Mouse (Mus musculus) heart, embryonic 13.5 days (tissue): ENCODE measurements at regions not wholly inside any gene's neighbourhood (a gene's known extent, or its start where the extent isn't known, plus 50 kb on each side); places are given as distances from the start of the nearest gene placed in this dataset.
"Not testable (repeated sequence)": the region's sequence is repeated elsewhere in the genome, so short reads cannot be mapped to it uniquely, and the experiment has no call there.

Experiments used
- ATAC-seq: fragments of 200-750 bp; cut with Nextera tagmentation; 2 replicates; pipeline ENCODE4 v1.8.0; 2017; ENCODE audit warnings: moderate TSS enrichment; ENCODE audit not compliant: insufficient number of reproducible peaks, low FRiP score, low TSS enrichment; ENCODE audit errors: extremely low read depth
- H3K27ac ChIP-seq: fragments of 300-500 bp; sonication (generic); replicated peaks from 2 replicates; pipeline ENCODE4 v1.5.1; 2015; ENCODE audit warnings: moderate library complexity, mild to moderate bottlenecking, inconsistent platforms
- H3K27me3 ChIP-seq: fragments of 300-500 bp; sonication (generic); replicated peaks from 2 replicates; pipeline ENCODE4 v1.6.1; 2015; ENCODE audit warnings: mild to moderate bottlenecking, inconsistent platforms
- H3K36me3 ChIP-seq: fragments of 300-500 bp; sonication (generic); 2 replicates; pipeline ENCODE4 v1.6.1; 2015; ENCODE audit warnings: mild to moderate bottlenecking, inconsistent platforms
- H3K4me1 ChIP-seq: fragments of 300-500 bp; sonication (generic); 2 replicates; pipeline ENCODE4 v1.6.1; 2015; ENCODE audit warnings: inconsistent platforms
- H3K4me2 ChIP-seq: fragments of 300-500 bp; sonication (generic); 2 replicates; pipeline ENCODE4 v1.6.1; 2015; ENCODE audit warnings: inconsistent platforms, mild to moderate bottlenecking, moderate library complexity
- H3K4me3 ChIP-seq: fragments of 300-500 bp; sonication (generic); 2 replicates; pipeline ENCODE4 v1.5.1; 2015; ENCODE audit warnings: moderate library complexity, mild to moderate bottlenecking, inconsistent platforms
- H3K9ac ChIP-seq: fragments of 300-500 bp; sonication (generic); 2 replicates; pipeline ENCODE4 v1.6.1; 2015; ENCODE audit warnings: inconsistent platforms, mild to moderate bottlenecking, moderate library complexity
- H3K9me3 ChIP-seq: fragments of 300-500 bp; sonication (generic); 2 replicates; pipeline ENCODE4 v1.6.1; 2016; ENCODE audit warnings: inconsistent platforms
- WGBS: fragments of 180-500 bp; shearing (Covaris S2); methylation state at CpG from one replicate; pipeline ENCODE4 v1.1.7; 2015; ENCODE audit warnings: mixed read lengths; 5-methylcytosine and 5-hydroxymethylcytosine counted together

- Histone ChIP-seq H3K4me2 (no peak overlapping the region), H3K4me1 (no peaks in the 10 kb centered on the region), H3K9me3 (peaks cover 34% of the 10 kb centered on the region)
These were observed 322.5 kb downstream of the Ajap1 start for GRCm38 (mm10) chr4:153160115-153160514.

DNA sequence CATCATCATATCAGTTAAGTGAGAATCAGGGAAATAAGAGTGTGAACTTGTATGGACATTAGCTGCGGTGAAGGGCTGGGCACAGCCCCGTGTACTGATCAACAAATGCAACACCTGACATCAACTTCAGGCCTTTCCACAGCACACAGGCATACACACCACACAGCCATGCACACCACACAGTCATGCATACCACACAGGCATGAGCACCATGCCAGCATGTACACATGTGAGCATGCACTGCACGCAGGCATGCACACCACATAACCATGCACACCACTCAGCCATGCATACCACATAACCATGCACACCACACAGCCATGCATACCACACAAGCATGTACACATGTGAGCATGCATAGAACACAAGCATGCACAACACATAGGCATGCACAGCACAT is 325.0 kb downstream of the Ajap1 start:
- no peak for ATAC-seq

More at GRCm38 (mm10) chr4:153160115-153160514, 322.5 kb downstream of the Ajap1 start:
- no peak overlapping the region for H3K27ac ChIP-seq
- no peak for ATAC-seq
- H3K27me3 ChIP-seq: no peaks in the 10 kb centered on the region
- WGBS: 78% methylated on average over 3 of the region's 3 CpGs
- no peak overlapping the region for H3K9ac ChIP-seq
- no peaks in the 10 kb centered on the region for H3K36me3 ChIP-seq
- H3K4me3 ChIP-seq: no peak overlapping the region

GRCm38 (mm10) chr4:153152923-153153322 is 329.7 kb downstream of the Ajap1 start:
- peak; percentile 74; the same call in 1 of the 2 replicates for ATAC-seq
- H3K27me3 ChIP-seq, H3K36me3 ChIP-seq, H3K9ac ChIP-seq, H3K4me1 ChIP-seq, H3K4me3 ChIP-seq, H3K4me2 ChIP-seq, H3K27ac ChIP-seq: not testable (repeated sequence)
- peaks cover 25% of the 10 kb centered on the region for H3K9me3 ChIP-seq

More for the DNA sequence above, 325.0 kb downstream of the Ajap1 start:
- H3K4me3 ChIP-seq: no peak overlapping the region
- no peak overlapping the region for H3K9ac ChIP-seq
- H3K4me2 ChIP-seq: no peak overlapping the region
- 89% methylated on average over 3 of the region's 3 CpGs for whole genome bisulfite sequencing
- peaks cover 26% of the 10 kb centered on the region; the same call in 1 of the 2 replicates for H3K9me3 ChIP-seq
- no peaks in the 10 kb centered on the region for H3K4me1 ChIP-seq
- no peak overlapping the region for H3K27ac ChIP-seq
- no peaks in the 10 kb centered on the region for H3K36me3 ChIP-seq
- no peaks in the 10 kb centered on the region for H3K27me3 ChIP-seq

DNA sequence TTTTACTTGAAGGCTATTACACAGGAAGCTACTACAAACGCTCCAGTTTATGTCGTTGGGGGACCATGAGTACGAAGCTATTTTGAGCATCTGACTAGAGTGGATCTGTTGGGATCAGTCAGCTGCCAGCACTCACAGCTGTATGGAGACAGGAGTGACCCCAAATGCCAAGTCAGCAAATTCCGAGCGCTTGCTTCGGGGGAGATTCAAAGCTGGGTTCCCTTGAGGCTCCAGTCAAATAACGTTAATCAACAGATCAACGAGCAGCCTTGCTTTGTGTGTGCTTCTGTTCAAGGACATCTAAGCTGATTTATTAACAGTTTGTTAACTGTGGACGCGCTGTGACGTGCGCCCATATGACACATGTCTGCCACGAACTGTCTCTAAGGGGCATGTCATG is 349.5 kb downstream of the Ajap1 start:
- Histone ChIP-seq H3K4me2 (no peak overlapping the region), H3K4me1 (no peaks in the 10 kb centered on the region), H3K4me3 (no peak overlapping the region), H3K27ac (no peak overlapping the region), H3K9me3 (peaks cover 13% of the 10 kb centered on the region; the same call in 1 of the 2 replicates), H3K9ac (no peak overlapping the region), H3K36me3 (no peaks in the 10 kb centered on the region), H3K27me3 (no peaks in the 10 kb centered on the region)
- WGBS: 84% methylated on average over 13 of the region's 13 CpGs
- ATAC-seq: no peak

DNA sequence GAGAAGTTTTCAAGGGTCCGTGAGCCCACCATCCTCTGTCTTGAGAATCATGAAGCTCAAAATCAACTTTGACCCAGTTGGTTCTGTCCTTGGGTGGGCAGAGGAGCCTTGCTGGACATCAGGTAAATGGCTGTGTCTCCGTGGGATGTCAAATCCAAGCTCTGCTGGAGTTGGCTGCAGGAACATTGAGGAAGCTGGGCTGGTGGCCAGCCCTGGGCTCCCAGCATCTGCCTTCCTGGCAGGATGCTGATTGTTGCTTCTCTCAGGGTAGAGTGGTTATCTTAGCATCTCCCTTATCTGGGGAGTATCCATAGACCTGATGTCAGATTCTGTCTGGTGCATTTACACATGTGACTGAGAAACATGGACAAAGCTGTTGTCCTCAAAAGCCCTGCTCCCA is 353.3 kb downstream of the Ajap1 start:
- WGBS: 67% methylated on average over 2 of the region's 2 CpGs
- no peak overlapping the region for H3K9ac ChIP-seq
- H3K4me1 ChIP-seq: no peaks in the 10 kb centered on the region
- no peaks in the 10 kb centered on the region for H3K36me3 ChIP-seq
- H3K9me3 ChIP-seq: peaks cover 13% of the 10 kb centered on the region; the same call in 1 of the 2 replicates
- ATAC-seq: no peak
- no peak overlapping the region for H3K27ac ChIP-seq
- no peak overlapping the region for H3K4me2 ChIP-seq
- H3K27me3 ChIP-seq: no peaks in the 10 kb centered on the region
- no peak overlapping the region for H3K4me3 ChIP-seq

GRCm38 (mm10) chr4:153128162-153128561 is 354.4 kb downstream of the Ajap1 start:
- Histone ChIP-seq H3K27ac (no peak overlapping the region), H3K4me3 (no peak overlapping the region), H3K9me3 (peaks cover 10% of the 10 kb centered on the region; the same call in 1 of the 2 replicates), H3K36me3 (no peaks in the 10 kb centered on the region), H3K9ac (no peak overlapping the region), H3K27me3 (no peaks in the 10 kb centered on the region), H3K4me2 (no peak overlapping the region), H3K4me1 (no peaks in the 10 kb centered on the region)
- no peak for ATAC-seq
- WGBS: 88% methylated on average over 12 of the region's 12 CpGs

DNA sequence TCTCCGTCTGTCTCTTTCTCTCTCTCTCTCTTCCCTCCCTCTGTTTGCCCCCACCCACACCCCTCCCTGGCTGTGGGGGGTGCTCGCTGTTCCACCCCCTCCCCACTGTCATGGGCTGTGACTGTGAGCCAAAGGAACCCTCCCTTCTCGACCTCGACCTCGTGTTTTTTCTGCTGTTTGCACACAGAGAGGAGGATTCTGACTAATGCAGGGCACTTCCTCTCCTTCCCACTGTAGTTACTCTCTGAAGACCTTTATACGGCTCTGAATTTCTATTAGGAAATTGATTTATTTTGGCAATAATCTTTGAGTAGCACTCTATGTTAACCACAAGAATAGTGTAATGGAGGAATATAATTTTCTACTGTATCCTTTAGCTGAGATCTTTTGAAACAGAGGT is 362.1 kb downstream of the Ajap1 start:
- Histone ChIP-seq H3K4me3 (no peak overlapping the region), H3K27me3 (no peaks in the 10 kb centered on the region), H3K36me3 (no peaks in the 10 kb centered on the region), H3K9ac (no peak overlapping the region), H3K4me2 (no peak overlapping the region), H3K27ac (no peak overlapping the region), H3K9me3 (no peaks in the 10 kb centered on the region; the same call in 1 of the 2 replicates), H3K4me1 (no peaks in the 10 kb centered on the region)
- WGBS: 45% methylated on average over 6 of the region's 6 CpGs
- ATAC-seq: no peak

DNA sequence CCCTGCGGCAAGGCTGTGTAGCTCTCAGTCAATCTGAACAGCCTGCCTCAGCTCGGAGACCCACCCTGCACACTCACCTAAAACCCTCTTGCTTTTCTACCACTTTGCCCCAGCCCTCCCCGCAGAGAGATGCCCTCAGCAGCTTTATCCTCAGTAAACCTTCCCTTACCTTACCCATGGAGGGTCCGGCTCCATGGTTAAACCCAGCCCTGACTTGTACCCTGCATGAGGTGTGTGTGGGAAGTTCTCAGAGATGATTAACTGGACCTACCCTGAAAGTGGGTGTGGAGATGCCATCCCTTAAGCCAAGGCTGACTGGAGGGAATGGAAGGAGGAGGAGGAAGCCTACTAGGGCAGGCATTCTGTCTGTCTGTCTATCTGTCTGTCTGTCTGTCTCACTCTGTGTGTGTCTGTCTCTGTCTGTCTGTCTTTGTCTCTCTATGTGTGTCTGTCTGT is 362.9 kb downstream of the Ajap1 start:
- 75% methylated on average over 4 of the region's 4 CpGs for WGBS
- no peaks in the 10 kb centered on the region for H3K27me3 ChIP-seq
- no peak overlapping the region for H3K4me2 ChIP-seq
- H3K9me3 ChIP-seq: no peaks in the 10 kb centered on the region; the same call in 1 of the 2 replicates
- no peak overlapping the region for H3K9ac ChIP-seq
- H3K4me3 ChIP-seq: no peak overlapping the region
- H3K27ac ChIP-seq: no peak overlapping the region
- H3K36me3 ChIP-seq: no peaks in the 10 kb centered on the region
- H3K4me1 ChIP-seq: no peaks in the 10 kb centered on the region
- no peak for ATAC-seq

- Histone ChIP-seq H3K36me3 (no peaks in the 10 kb centered on the region), H3K4me1 (no peaks in the 10 kb centered on the region), H3K9me3 (no peaks in the 10 kb centered on the region; the same call in 1 of the 2 replicates), H3K27me3 (no peaks in the 10 kb centered on the region), H3K4me2 (no peak overlapping the region), H3K4me3 (no peak overlapping the region), H3K9ac (no peak overlapping the region), H3K27ac (no peak overlapping the region)
- ATAC-seq: no peak
- 71% methylated on average over 14 of the region's 14 CpGs for WGBS
These were observed 363.6 kb downstream of the Ajap1 start for GRCm38 (mm10) chr4:153118824-153119646.

DNA sequence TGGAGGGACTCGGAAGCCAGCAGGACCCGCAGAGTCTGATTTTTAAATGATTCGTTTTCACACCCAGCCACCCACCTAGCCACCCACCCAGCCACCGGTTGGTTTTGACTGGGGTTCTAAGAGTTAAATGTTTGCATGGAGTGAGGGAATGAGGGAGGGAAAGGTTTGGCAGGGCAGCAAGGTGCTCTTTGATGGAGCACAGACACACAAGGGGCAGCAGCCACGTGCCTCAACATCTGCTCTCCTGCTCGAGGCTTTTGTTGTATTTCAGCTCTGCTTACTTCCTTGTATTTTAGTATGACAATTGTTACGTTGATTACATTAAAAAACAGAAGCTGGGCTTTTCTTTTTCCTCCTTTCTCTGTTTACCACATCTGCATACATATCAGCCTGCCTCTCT is 367.6 kb downstream of the Ajap1 start:
- no peak overlapping the region for H3K4me2 ChIP-seq
- no peaks in the 10 kb centered on the region for H3K4me1 ChIP-seq
- no peak for ATAC-seq
- peaks cover 5% of the 10 kb centered on the region for H3K9me3 ChIP-seq
- H3K36me3 ChIP-seq: no peaks in the 10 kb centered on the region
- H3K27me3 ChIP-seq: no peaks in the 10 kb centered on the region
- no peak overlapping the region for H3K9ac ChIP-seq
- no peak overlapping the region for H3K27ac ChIP-seq
- H3K4me3 ChIP-seq: no peak overlapping the region
- 57% methylated on average over 7 of the region's 7 CpGs for WGBS

DNA sequence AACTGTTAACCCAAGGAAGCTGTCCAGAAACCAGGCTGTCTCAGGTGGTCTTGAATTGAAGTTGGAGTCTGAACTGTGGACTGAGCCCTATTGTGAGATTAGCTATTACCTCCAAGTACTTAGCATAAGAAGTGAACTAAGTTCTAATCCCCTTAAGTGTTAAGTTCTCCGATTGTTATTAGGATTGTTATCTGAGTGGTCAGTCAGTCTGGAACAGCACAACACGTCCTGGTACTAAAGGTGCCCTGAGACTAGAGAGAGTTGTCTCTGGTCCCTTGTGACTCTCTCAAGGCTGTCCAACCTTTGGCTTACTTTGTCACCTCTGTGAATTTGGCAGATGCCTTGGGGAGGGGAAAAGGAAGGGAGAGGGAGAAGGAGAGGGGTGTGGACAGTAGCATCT is 369.0 kb downstream of the Ajap1 start:
- no peak overlapping the region for H3K4me3 ChIP-seq
- no peak overlapping the region for H3K9ac ChIP-seq
- no peak overlapping the region for H3K4me2 ChIP-seq
- H3K27me3 ChIP-seq: no peaks in the 10 kb centered on the region
- ATAC-seq: no peak
- no peaks in the 10 kb centered on the region for H3K36me3 ChIP-seq
- no peaks in the 10 kb centered on the region for H3K4me1 ChIP-seq
- H3K27ac ChIP-seq: no peak overlapping the region
- 50% methylated on average over 2 of the region's 2 CpGs for WGBS
- peaks cover 5% of the 10 kb centered on the region for H3K9me3 ChIP-seq

DNA sequence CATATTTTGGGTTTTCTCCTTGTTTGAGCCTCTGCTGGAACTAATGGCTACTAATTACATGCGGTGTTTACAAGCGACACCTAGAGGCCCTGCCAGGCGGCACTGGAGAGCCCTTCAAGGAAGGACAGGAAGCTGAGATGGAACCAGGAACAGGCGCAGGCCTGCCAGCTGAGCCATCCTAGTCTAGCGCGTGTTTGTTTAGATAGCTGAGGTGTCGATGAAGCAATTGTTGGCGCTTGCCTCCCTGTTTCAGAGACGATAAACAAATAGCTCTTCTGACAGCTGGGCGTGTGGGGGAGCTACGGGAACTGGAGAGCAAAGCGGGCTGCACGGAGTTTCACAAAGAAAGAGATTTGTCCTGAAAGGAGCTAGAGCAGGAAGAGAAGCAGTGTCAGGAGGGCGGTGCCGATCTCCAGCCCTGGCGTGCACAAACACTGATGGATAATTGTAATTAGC is 372.3 kb downstream of the Ajap1 start:
- Histone ChIP-seq H3K4me2 (no peak overlapping the region), H3K9me3 (peaks cover 5% of the 10 kb centered on the region; the same call in 1 of the 2 replicates), H3K27me3 (no peaks in the 10 kb centered on the region), H3K27ac (no peak overlapping the region), H3K4me1 (no peaks in the 10 kb centered on the region), H3K4me3 (no peak overlapping the region), H3K9ac (no peak overlapping the region), H3K36me3 (no peaks in the 10 kb centered on the region)
- ATAC-seq: no peak
- WGBS: 35% methylated on average over 16 of the region's 16 CpGs
